In the genomic region with DNA sequence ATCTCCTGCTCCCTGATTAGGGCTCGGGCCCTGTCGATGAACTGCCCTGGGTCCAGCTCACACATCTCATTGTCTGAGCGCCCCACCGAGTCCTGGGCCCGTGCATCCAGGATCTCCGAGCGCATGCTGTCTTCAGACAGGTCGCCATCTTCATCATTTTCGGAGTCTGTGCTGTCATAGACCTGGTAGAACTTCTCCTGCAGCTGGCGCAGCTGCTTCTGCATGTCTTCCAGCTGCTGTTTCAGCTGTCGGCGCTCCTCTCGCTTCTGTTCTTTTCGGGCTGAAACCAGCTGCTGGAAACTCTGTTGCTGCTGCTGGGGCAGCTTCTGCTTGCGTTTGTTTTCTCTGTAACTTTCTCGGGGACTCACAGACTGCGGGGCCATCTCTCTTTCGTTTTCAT, we compare ENCODE assay signal across 14 mouse cellular contexts. TPM values are rescaled to one million over a fixed set of nuclear protein-coding genes. Genes with fewer than 3 reads are reported as not detected.
A peak's percentile ranks its signal among the peaks of the same experiment; 100 is the strongest.
DNase-seq lines count a peak whose midpoint lies in the region; ATAC-seq lines count a peak whose summit lies in the region.
"Had no signal": no experiment of that assay in that cellular context is flagged by ENCODE, and none has a peak within 500 bp of the region (broad histone marks: within the 10 kb centered on the region; RNA-seq: fewer than 3 reads in every experiment).

No protein-coding gene starts in this region.

- H3K27ac ChIP-seq in heart, embryonic 16.5 days (ENCODE audit: low read length) = peak overlapping the region; percentile 31
- no peak overlapping the region for H3K27ac ChIP-seq in heart, embryonic 12.5 days (ENCODE audit: poor library complexity, severe bottlenecking)
- peak overlapping the region; percentile 58 for H3K27ac ChIP-seq in lung, embryonic 15.5 days
- H3K27ac ChIP-seq in embryonic facial prominence, embryonic 14.5 days (replicated peaks; ENCODE audit: low read depth, low read length) = peak overlapping the region; percentile 21
- peak overlapping the region; percentile 47; the same call in 1 of the 2 replicates for H3K27ac ChIP-seq in limb, embryonic 15.5 days
- H3K27ac ChIP-seq: hindbrain, postnatal 0 days; kidney, embryonic 15.5 days had no signal

- H3K4me2 ChIP-seq in heart, embryonic 16.5 days (ENCODE audit: low read depth, low read length) = peak overlapping the region; percentile 18; the same call in 1 of the 2 replicates
- no peak overlapping the region for H3K4me2 ChIP-seq in heart, embryonic 12.5 days
- H3K4me2 ChIP-seq in lung, embryonic 15.5 days = peak overlapping the region; percentile 34
- peak overlapping the region; percentile 16; the same call in 1 of the 2 replicates for H3K4me2 ChIP-seq in embryonic facial prominence, embryonic 14.5 days (ENCODE audit: low read depth, low read length)
- H3K4me2 ChIP-seq in limb, embryonic 15.5 days = 0 out of 2 replicates have a peak overlapping the region, but pooled peaks have one; percentile 12
- H3K4me2 ChIP-seq: kidney, embryonic 15.5 days had no signal

- 0 out of 2 replicates have a peak, but pooled peaks cover 3% of the 10 kb centered on the region for H3K27me3 ChIP-seq in heart, embryonic 16.5 days (ENCODE audit: control insufficient read depth, insufficient read depth, low read length)
- no peaks in the 10 kb centered on the region for H3K27me3 ChIP-seq in heart, embryonic 12.5 days (replicated peaks)
- H3K27me3 ChIP-seq in lung, embryonic 15.5 days = peaks cover 72% of the 10 kb centered on the region
- H3K27me3 ChIP-seq in embryonic facial prominence, embryonic 14.5 days (replicated peaks; ENCODE audit: control insufficient read depth, insufficient read depth, low read length) = peaks cover 18% of the 10 kb centered on the region
- H3K27me3 ChIP-seq in limb, embryonic 15.5 days = peaks cover 24% of the 10 kb centered on the region

- ATAC-seq in heart, embryonic 16.5 days (replicated peaks; ENCODE audit: extremely low read depth, insufficient read depth, low FRiP score) = no peak
- no peak for ATAC-seq in heart, embryonic 12.5 days (ENCODE audit: insufficient number of reproducible peaks, low FRiP score)
- ATAC-seq in lung, embryonic 15.5 days (ENCODE audit: borderline replicate concordance, extremely low read depth, low FRiP score, low TSS enrichment) = no peak; the same call in 1 of the 2 replicates
- peak; percentile 30; the same call in 1 of the 2 replicates for ATAC-seq in embryonic facial prominence, embryonic 14.5 days (ENCODE audit: low read depth)
- ATAC-seq in limb, embryonic 15.5 days (ENCODE audit: insufficient number of reproducible peaks, low FRiP score, low TSS enrichment, low read depth) = no peak
- ATAC-seq: CD4-positive, CD25-positive, alpha-beta regulatory T cell, adult 4 months had no signal

- H3K4me3 ChIP-seq in heart, embryonic 16.5 days (ENCODE audit: low read length) = no peak overlapping the region
- H3K4me3 ChIP-seq in heart, embryonic 12.5 days = no peak overlapping the region
- H3K4me3 ChIP-seq in lung, embryonic 15.5 days = peak overlapping the region; percentile 8; the same call in 1 of the 2 replicates
- no peak overlapping the region for H3K4me3 ChIP-seq in embryonic facial prominence, embryonic 14.5 days (ENCODE audit: low read depth, low read length)
- H3K4me3 ChIP-seq in limb, embryonic 15.5 days = no peak overlapping the region
- H3K4me3 ChIP-seq: kidney, embryonic 15.5 days had no signal

- H3K9me3 ChIP-seq in heart, embryonic 16.5 days (replicated peaks; ENCODE audit: control insufficient read depth, low read length) = no peaks in the 10 kb centered on the region
- H3K9me3 ChIP-seq in heart, embryonic 12.5 days (replicated peaks) = no peaks in the 10 kb centered on the region
- no peaks in the 10 kb centered on the region for H3K9me3 ChIP-seq in lung, embryonic 15.5 days
- no peaks in the 10 kb centered on the region for H3K9me3 ChIP-seq in embryonic facial prominence, embryonic 14.5 days (ENCODE audit: control insufficient read depth, low read length)
- H3K9me3 ChIP-seq in limb, embryonic 15.5 days = no peaks in the 10 kb centered on the region
- H3K9me3 ChIP-seq: kidney, embryonic 15.5 days had no signal

- 0 out of 2 replicates have a peak overlapping the region, but pooled peaks have one; percentile 11 for H3K9ac ChIP-seq in heart, embryonic 16.5 days (ENCODE audit: low read length)
- H3K9ac ChIP-seq in heart, embryonic 12.5 days = no peak overlapping the region
- no peak overlapping the region for H3K9ac ChIP-seq in lung, embryonic 15.5 days
- H3K9ac ChIP-seq in embryonic facial prominence, embryonic 14.5 days (ENCODE audit: low read depth, low read length) = no peak overlapping the region
- H3K9ac ChIP-seq in limb, embryonic 15.5 days = no peak overlapping the region
- H3K9ac ChIP-seq: kidney, embryonic 15.5 days had no signal

- H3K36me3 ChIP-seq in heart, embryonic 16.5 days (ENCODE audit: control insufficient read depth, insufficient read depth) = peaks cover 15% of the 10 kb centered on the region
- peaks cover 46% of the 10 kb centered on the region for H3K36me3 ChIP-seq in heart, embryonic 12.5 days
- no peaks in the 10 kb centered on the region for H3K36me3 ChIP-seq in lung, embryonic 15.5 days
- no peaks in the 10 kb centered on the region for H3K36me3 ChIP-seq in embryonic facial prominence, embryonic 14.5 days (ENCODE audit: control insufficient read depth, insufficient read depth, low read length)
- H3K36me3 ChIP-seq in limb, embryonic 15.5 days = no peaks in the 10 kb centered on the region
- H3K36me3 ChIP-seq: kidney, embryonic 15.5 days had no signal

- 73% methylated on average over 18 of the region's 18 CpGs for WGBS in heart, embryonic 16.5 days
- WGBS in heart, embryonic 12.5 days = 85% methylated on average over 18 of the region's 18 CpGs
- 48% methylated on average over 18 of the region's 18 CpGs for WGBS in lung, embryonic 15.5 days
- WGBS in embryonic facial prominence, embryonic 14.5 days = 71% methylated on average over 18 of the region's 18 CpGs
- WGBS in limb, embryonic 15.5 days = 70% methylated on average over 18 of the region's 18 CpGs

- no peak for DNase-seq in lung, postnatal 25 days (ENCODE audit: low spot score)
- DNase-seq in embryonic facial prominence, embryonic 14.5 days (ENCODE audit: low spot score) = peak; percentile 76
- no peak for DNase-seq in natural killer cell, adult 2 months (ENCODE audit: low spot score in 2 of 2)
- DNase-seq in adrenal gland, postnatal 10 days = no peak
- DNase-seq: right cerebral cortex, postnatal 4 days; thymus, postnatal 25 days had no signal

- H3K4me1 ChIP-seq in heart, embryonic 16.5 days (ENCODE audit: control insufficient read depth, insufficient read depth, low read length) = peaks cover 19% of the 10 kb centered on the region
- H3K4me1 ChIP-seq in heart, embryonic 12.5 days (replicated peaks) = peaks cover 7% of the 10 kb centered on the region
- peaks cover 4% of the 10 kb centered on the region; the same call in 1 of the 2 replicates for H3K4me1 ChIP-seq in lung, embryonic 15.5 days
- no peaks in the 10 kb centered on the region for H3K4me1 ChIP-seq in embryonic facial prominence, embryonic 14.5 days (ENCODE audit: control insufficient read depth, insufficient read depth, low read length)
- H3K4me1 ChIP-seq in limb, embryonic 15.5 days = 0 out of 2 replicates have a peak, but pooled peaks cover 3% of the 10 kb centered on the region
- H3K4me1 ChIP-seq: kidney, embryonic 15.5 days had no signal

RNA-seq across cellular contexts. Expression of a gene that starts 9.2 kb away (rescaled TPM):
- polyA plus RNA-seq in heart, embryonic 16.5 days (2015; fragmentation: Nextera tagmentation; extraction: Ambion mirVana) = 16.4 and 17.7 TPM in 2 replicates
- polyA plus RNA-seq in heart, embryonic 12.5 days (2016; fragmentation: Nextera tagmentation; extraction: Ambion mirVana) = 26.5 and 29.6 TPM in 2 replicates
- polyA plus RNA-seq in lung, embryonic 15.5 days (2015; fragmentation: Nextera tagmentation; extraction: Ambion mirVana) = 1.8 and 2.0 TPM in 2 replicates
- 4.3 and 4.4 TPM in 2 replicates for polyA plus RNA-seq in embryonic facial prominence, embryonic 14.5 days (2014; fragmentation: Nextera tagmentation; extraction: Ambion mirVana)
- 2.1 and 2.6 TPM in 2 replicates for polyA plus RNA-seq in limb, embryonic 15.5 days (2015; fragmentation: Nextera tagmentation; extraction: Ambion mirVana)
- total RNA-seq in adrenal gland, postnatal 10 days (2021) = 10 to 100 TPM; 25.6 to 31.7 TPM
- total RNA-seq: megakaryocyte progenitor cell, adult 5-6 weeks had no signal
